Mouse (Mus musculus) hematopoietic multipotent progenitor cell, adult 10-12 weeks (in vitro differentiated cells): ENCODE data around the gene Sec13. TPM values are rescaled to one million over a fixed set of nuclear protein-coding genes. Genes with fewer than 3 reads are reported as not detected.

Source experiments
- polyA plus RNA-seq: library from polyadenylated mRNA; stranded (reverse); fragments of >175 nt; gene quantifications from 2 replicates; pipeline ENCODE4 v1.2.3, GENCODE M21; 2012; ENCODE audit warnings: low replicate concordance

The Sec13 gene
- 12.3 and 33.6 TPM in 2 replicates for polyA plus RNA-seq

GRCm38 (mm10) chr6:113740236-113741217 is at the start of gene Sec13:
Gene Sec13 (minus strand): TSS chr6:113740743.

GRCm38 (mm10) chr6:113719878-113720277 is 20.7 kb downstream of the Sec13 start, which contains the start of gene Ghrl:
Gene Ghrl (minus strand): TSS chr6:113719880.

GRCm38 (mm10) chr6:113696582-113697221 is 43.8 kb downstream of the Sec13 start, which contains the start of gene Tatdn2:
Gene Tatdn2 (plus strand): TSS chr6:113697050.

Other genes starting within 250 kb of the Sec13 start
- gene Prrt3, start 238.8 kb downstream of the Sec13 start, polyA plus RNA-seq = 0.06 and 0.38 TPM in 2 replicates
- gene Emc3, start 209.1 kb downstream of the Sec13 start, polyA plus RNA-seq = 23.9 and 78.7 TPM in 2 replicates
- gene Fancd2, start 209.1 kb downstream of the Sec13 start, polyA plus RNA-seq = 0.29 and 0.49 TPM in 2 replicates
- not detected in 2 replicates for gene Fancd2os, start 140.0 kb downstream of the Sec13 start, polyA plus RNA-seq
- gene Brk1, start 136.0 kb downstream of the Sec13 start, polyA plus RNA-seq = 24.5 and 57.9 TPM in 2 replicates
- 8.2 and 21.3 TPM in 2 replicates for gene Vhl, start 116.8 kb downstream of the Sec13 start, polyA plus RNA-seq
- gene Irak2, start 102.3 kb downstream of the Sec13 start, polyA plus RNA-seq = 79.5 and 135 TPM in 2 replicates
- 39.9 and 62.7 TPM in 2 replicates for gene Tatdn2, start 43.7 kb downstream of the Sec13 start, polyA plus RNA-seq
- 0.89 TPM in 1 of 2 replicates, not detected in the other for gene Ghrl, start 20.9 kb downstream of the Sec13 start, polyA plus RNA-seq